Mouse (Mus musculus) liver, adult 2 months (tissue): ENCODE results near the gene Gm20388.

Experiments used
- CTCF ChIP-seq: fragments of 200-500 bp; IDR thresholded peaks from 2 replicates; pipeline ENCODE4 v1.5.1; 2011; ENCODE audit warnings: low read depth, low read length, control low read depth
- POLR2A ChIP-seq: fragments of 200-500 bp; IDR thresholded peaks from 2 replicates; pipeline ENCODE4 v1.6.1; 2011; ENCODE audit warnings: low read length, control low read depth; ENCODE audit not compliant: insufficient read depth; ENCODE audit errors: extremely low read depth

- no peak for TF ChIP-seq CTCF
- TF ChIP-seq POLR2A: no peak
Measured at GRCm38 (mm10) chr8:120372684-120373083, 462.0 kb downstream of the Gm20388 start.
